In the genomic region with DNA sequence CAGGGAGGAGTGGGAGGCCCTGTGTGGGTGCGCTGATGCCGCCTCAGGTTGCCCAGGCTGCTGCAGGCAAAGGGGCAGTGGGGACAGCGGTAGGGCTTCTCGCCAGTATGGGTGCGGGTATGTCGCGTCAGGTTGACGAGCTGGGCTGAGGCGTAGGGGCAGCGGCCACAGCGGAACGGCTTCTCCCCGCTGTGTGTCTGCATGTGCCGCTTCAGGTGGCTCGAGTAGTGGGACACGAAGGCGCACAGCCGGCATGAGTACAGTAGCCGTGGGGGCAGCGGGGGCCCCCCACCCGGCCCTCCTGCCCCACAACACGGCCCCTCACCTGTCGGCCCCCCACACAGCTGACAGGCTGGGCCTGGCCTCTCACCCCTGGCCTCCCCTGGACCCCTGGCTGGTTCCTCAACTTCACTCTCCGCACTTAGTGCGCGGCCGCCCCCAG, we compare ENCODE assay signal across 8 mouse cellular contexts. TPM values are rescaled to one million over a fixed set of nuclear protein-coding genes. Genes with fewer than 3 reads are reported as not detected.
A peak's percentile ranks its signal among the peaks of the same experiment; 100 is the strongest.
DNase-seq lines count a peak whose midpoint lies in the region; ATAC-seq and TF ChIP-seq lines count a peak whose summit lies in the region.

No protein-coding gene starts in this region.

- peak overlapping the region; percentile 2; the same call in 1 of the 2 replicates for H3K4me3 ChIP-seq in heart, embryonic 11.5 days (ENCODE audit: low read depth, low read length)
- H3K4me3 ChIP-seq in E14TG2a.4 (replicated peaks; ENCODE audit: low read length), result peak overlapping the region; percentile 90
- peak overlapping the region; percentile 4; the same call in 1 of the 2 replicates for H3K4me3 ChIP-seq in embryonic facial prominence, embryonic 12.5 days
- H3K4me3 ChIP-seq in limb, embryonic 13.5 days, result peak overlapping the region; percentile 87
- H3K4me3 ChIP-seq in stomach, postnatal 0 days (ENCODE audit: low read depth, low read length), result no peak overlapping the region

- H3K9me3 ChIP-seq in heart, embryonic 11.5 days (replicated peaks; ENCODE audit: control insufficient read depth, low read length), result peaks cover 5% of the 10 kb centered on the region
- no peaks in the 10 kb centered on the region for H3K9me3 ChIP-seq in E14TG2a.4 (ENCODE audit: low read length)
- H3K9me3 ChIP-seq in embryonic facial prominence, embryonic 12.5 days, result peaks cover 4% of the 10 kb centered on the region; the same call in 1 of the 2 replicates
- peaks cover 6% of the 10 kb centered on the region for H3K9me3 ChIP-seq in limb, embryonic 13.5 days
- H3K9me3 ChIP-seq in stomach, postnatal 0 days (ENCODE audit: control insufficient read depth, low read length), result peaks cover 5% of the 10 kb centered on the region

- peaks cover 9% of the 10 kb centered on the region; the same call in 1 of the 2 replicates for H3K4me1 ChIP-seq in heart, embryonic 11.5 days (ENCODE audit: control insufficient read depth, insufficient read depth, low read length)
- H3K4me1 ChIP-seq in E14TG2a.4 (replicated peaks; ENCODE audit: low read depth, low read length), result peaks cover 79% of the 10 kb centered on the region
- peaks cover 15% of the 10 kb centered on the region; the same call in 1 of the 2 replicates for H3K4me1 ChIP-seq in embryonic facial prominence, embryonic 12.5 days
- peaks cover 23% of the 10 kb centered on the region for H3K4me1 ChIP-seq in limb, embryonic 13.5 days
- H3K4me1 ChIP-seq in stomach, postnatal 0 days (replicated peaks; ENCODE audit: control insufficient read depth, insufficient read depth), result no peaks in the 10 kb centered on the region

- WGBS in heart, embryonic 11.5 days (ENCODE audit: insufficient replicate concordance), result 86% methylated on average over 27 of the region's 27 CpGs
- WGBS in embryonic facial prominence, embryonic 12.5 days, result 89% methylated on average over 27 of the region's 27 CpGs
- 88% methylated on average over 27 of the region's 27 CpGs for WGBS in limb, embryonic 13.5 days
- 88% methylated on average over 27 of the region's 27 CpGs for WGBS in stomach, postnatal 0 days

- no peak overlapping the region for H3K9ac ChIP-seq in heart, embryonic 11.5 days (ENCODE audit: low read depth, low read length)
- no peak overlapping the region for H3K9ac ChIP-seq in embryonic facial prominence, embryonic 12.5 days
- peak overlapping the region; percentile 27 for H3K9ac ChIP-seq in limb, embryonic 13.5 days
- H3K9ac ChIP-seq in stomach, postnatal 0 days (ENCODE audit: low read length), result no peak overlapping the region

- H3K4me2 ChIP-seq in heart, embryonic 11.5 days, result peak overlapping the region; percentile 89
- H3K4me2 ChIP-seq in embryonic facial prominence, embryonic 12.5 days (replicated peaks), result peak overlapping the region; percentile 78
- peak overlapping the region; percentile 88 for H3K4me2 ChIP-seq in limb, embryonic 13.5 days (replicated peaks)
- no peak overlapping the region for H3K4me2 ChIP-seq in stomach, postnatal 0 days (replicated peaks; ENCODE audit: low read depth)

- H3K27me3 ChIP-seq in heart, embryonic 11.5 days (ENCODE audit: control insufficient read depth, insufficient read depth, low read length), result no peaks in the 10 kb centered on the region
- no peaks in the 10 kb centered on the region for H3K27me3 ChIP-seq in E14TG2a.4 (ENCODE audit: insufficient read depth, low read length)
- no peaks in the 10 kb centered on the region for H3K27me3 ChIP-seq in embryonic facial prominence, embryonic 12.5 days
- no peaks in the 10 kb centered on the region for H3K27me3 ChIP-seq in limb, embryonic 13.5 days
- H3K27me3 ChIP-seq in stomach, postnatal 0 days (ENCODE audit: control insufficient read depth, insufficient read depth, low read length), result no peaks in the 10 kb centered on the region

- no peak for TF ChIP-seq CTCF in E14TG2a.4 (conservative IDR thresholded peaks at IDR 0.05; ENCODE audit: low read length)
- no peak for TF ChIP-seq CTCF in stomach, postnatal 0 days (IDR thresholded peaks at IDR 0.05; ENCODE audit: low read depth)

- ATAC-seq in heart, embryonic 11.5 days (replicated peaks; ENCODE audit: insufficient number of reproducible peaks, low FRiP score, low TSS enrichment), result no peak
- ATAC-seq in embryonic facial prominence, embryonic 12.5 days (ENCODE audit: insufficient number of reproducible peaks, insufficient read depth, low FRiP score, low TSS enrichment), result no peak
- no peak for ATAC-seq in limb, embryonic 13.5 days (ENCODE audit: low FRiP score, low read depth)
- no peak for ATAC-seq in stomach, postnatal 0 days (ENCODE audit: low FRiP score, low TSS enrichment)
- ATAC-seq in frontal cortex, adult (ENCODE audit: low TSS enrichment), result no peak

- H3K36me3 ChIP-seq in heart, embryonic 11.5 days (ENCODE audit: control insufficient read depth, insufficient read depth, low read length), result peaks cover 52% of the 10 kb centered on the region
- H3K36me3 ChIP-seq in E14TG2a.4 (ENCODE audit: insufficient read depth, low read length), result peaks cover 87% of the 10 kb centered on the region
- H3K36me3 ChIP-seq in embryonic facial prominence, embryonic 12.5 days, result peaks cover 77% of the 10 kb centered on the region
- H3K36me3 ChIP-seq in limb, embryonic 13.5 days, result peaks cover 83% of the 10 kb centered on the region
- peaks cover 43% of the 10 kb centered on the region for H3K36me3 ChIP-seq in stomach, postnatal 0 days (ENCODE audit: control insufficient read depth, insufficient read depth, low read length)

- no peak for TF ChIP-seq EP300 in stomach, postnatal 0 days (optimal IDR thresholded peaks at IDR 0.05)

- no peak overlapping the region for H3K27ac ChIP-seq in heart, embryonic 11.5 days (ENCODE audit: low read depth, low read length)
- H3K27ac ChIP-seq in embryonic facial prominence, embryonic 12.5 days, result 0 out of 2 replicates have a peak overlapping the region, but pooled peaks have one; percentile 14
- H3K27ac ChIP-seq in limb, embryonic 13.5 days, result no peak overlapping the region
- H3K27ac ChIP-seq in stomach, postnatal 0 days (replicated peaks), result no peak overlapping the region

- no peak for DNase-seq in heart, adult 18-20 months
- peak; percentile 42 for DNase-seq in stomach, postnatal 0 days (ENCODE audit: low spot score)
- no peak for DNase-seq in layer of hippocampus, adult 18-20 months (ENCODE audit: low spot score in 2 of 2)

RNA-seq across cellular contexts. Expression of a gene that starts 1.8 kb away (rescaled TPM):
- polyA plus RNA-seq in heart, embryonic 11.5 days (2014; fragmentation: Nextera tagmentation; extraction: Ambion mirVana), result 4.8 and 5.0 TPM in 2 replicates
- total RNA-seq in heart, adult 18-20 months (2021), result 1 to 10 TPM; 7.6 to 8.5 TPM
- 18.7 and 20.0 TPM in 2 replicates for polyA plus RNA-seq in embryonic facial prominence, embryonic 12.5 days (2016; fragmentation: Nextera tagmentation; extraction: Ambion mirVana)
- polyA plus RNA-seq in limb, embryonic 13.5 days (2015; fragmentation: Nextera tagmentation; extraction: Ambion mirVana), result 10.9 and 11.0 TPM in 2 replicates
- 4.8 and 5.3 TPM in 2 replicates for polyA plus RNA-seq in stomach, postnatal 0 days (2015; fragmentation: Nextera tagmentation; extraction: Ambion mirVana)
- 10 to 100 TPM; 27.1 to 28.2 TPM for total RNA-seq in layer of hippocampus, adult 18-20 months (2021)

RNA-seq across cellular contexts. Expression of a gene that starts 7.1 kb away (rescaled TPM):
- polyA plus RNA-seq in heart, embryonic 11.5 days (2014; fragmentation: Nextera tagmentation; extraction: Ambion mirVana), result 56.7 and 58.6 TPM in 2 replicates
- total RNA-seq in heart, adult 18-20 months (2021), result 10 to 100 TPM; 41.1 to 58.1 TPM
- 70.2 and 74.4 TPM in 2 replicates for polyA plus RNA-seq in embryonic facial prominence, embryonic 12.5 days (2016; fragmentation: Nextera tagmentation; extraction: Ambion mirVana)
- 72.6 and 76.3 TPM in 2 replicates for polyA plus RNA-seq in limb, embryonic 13.5 days (2015; fragmentation: Nextera tagmentation; extraction: Ambion mirVana)
- polyA plus RNA-seq in stomach, postnatal 0 days (2015; fragmentation: Nextera tagmentation; extraction: Ambion mirVana), result 44.2 and 47.7 TPM in 2 replicates
- total RNA-seq in layer of hippocampus, adult 18-20 months (2021), result 10 to 100 TPM; 39.0 to 39.5 TPM

RNA-seq across cellular contexts. Expression of a gene that starts 7.3 kb away (rescaled TPM):
- polyA plus RNA-seq in heart, embryonic 11.5 days (2014; fragmentation: Nextera tagmentation; extraction: Ambion mirVana), result 115 and 122 TPM in 2 replicates
- total RNA-seq in heart, adult 18-20 months (2021), result 10 to 100 TPM; 58.4 to 64.5 TPM
- polyA plus RNA-seq in embryonic facial prominence, embryonic 12.5 days (2016; fragmentation: Nextera tagmentation; extraction: Ambion mirVana), result 152 TPM in 2 replicates
- 161 and 165 TPM in 2 replicates for polyA plus RNA-seq in limb, embryonic 13.5 days (2015; fragmentation: Nextera tagmentation; extraction: Ambion mirVana)
- 80.3 and 83.2 TPM in 2 replicates for polyA plus RNA-seq in stomach, postnatal 0 days (2015; fragmentation: Nextera tagmentation; extraction: Ambion mirVana)
- 10 to 100 TPM; 75.2 to 81.6 TPM for total RNA-seq in layer of hippocampus, adult 18-20 months (2021)

RNA-seq across cellular contexts. Expression of a gene that starts 20.1 kb away (rescaled TPM):
- polyA plus RNA-seq in heart, embryonic 11.5 days (2014; fragmentation: Nextera tagmentation; extraction: Ambion mirVana), result 103 and 116 TPM in 2 replicates
- total RNA-seq in heart, adult 18-20 months (2021), result 10 to 100 TPM; 55.1 to 62.9 TPM
- 144 and 147 TPM in 2 replicates for polyA plus RNA-seq in embryonic facial prominence, embryonic 12.5 days (2016; fragmentation: Nextera tagmentation; extraction: Ambion mirVana)
- polyA plus RNA-seq in limb, embryonic 13.5 days (2015; fragmentation: Nextera tagmentation; extraction: Ambion mirVana), result 131 and 133 TPM in 2 replicates
- 57.8 and 59.4 TPM in 2 replicates for polyA plus RNA-seq in stomach, postnatal 0 days (2015; fragmentation: Nextera tagmentation; extraction: Ambion mirVana)
- 10 to 100 TPM; 69.6 to 73.3 TPM for total RNA-seq in layer of hippocampus, adult 18-20 months (2021)

RNA-seq across cellular contexts. Expression of a gene that starts 20.4 kb away (rescaled TPM):
- 48.2 and 50.8 TPM in 2 replicates for polyA plus RNA-seq in heart, embryonic 11.5 days (2014; fragmentation: Nextera tagmentation; extraction: Ambion mirVana)
- 10 to 100 TPM; 19.7 to 28.5 TPM for total RNA-seq in heart, adult 18-20 months (2021)
- 95.9 and 104 TPM in 2 replicates for polyA plus RNA-seq in embryonic facial prominence, embryonic 12.5 days (2016; fragmentation: Nextera tagmentation; extraction: Ambion mirVana)
- polyA plus RNA-seq in limb, embryonic 13.5 days (2015; fragmentation: Nextera tagmentation; extraction: Ambion mirVana), result 84.8 and 92.4 TPM in 2 replicates
- polyA plus RNA-seq in stomach, postnatal 0 days (2015; fragmentation: Nextera tagmentation; extraction: Ambion mirVana), result 19.9 and 25.1 TPM in 2 replicates
- total RNA-seq in layer of hippocampus, adult 18-20 months (2021), result 10 to 100 TPM; 57.7 to 60.9 TPM
